Mouse (Mus musculus): ENCODE measurements at regions not wholly inside any gene's neighbourhood (a gene's known extent, or its start where the extent isn't known, plus 50 kb on each side); places are given as distances from the start of the nearest gene placed in this dataset.
A peak's percentile ranks its signal among the peaks of the same experiment; 100 is the strongest.

DNA sequence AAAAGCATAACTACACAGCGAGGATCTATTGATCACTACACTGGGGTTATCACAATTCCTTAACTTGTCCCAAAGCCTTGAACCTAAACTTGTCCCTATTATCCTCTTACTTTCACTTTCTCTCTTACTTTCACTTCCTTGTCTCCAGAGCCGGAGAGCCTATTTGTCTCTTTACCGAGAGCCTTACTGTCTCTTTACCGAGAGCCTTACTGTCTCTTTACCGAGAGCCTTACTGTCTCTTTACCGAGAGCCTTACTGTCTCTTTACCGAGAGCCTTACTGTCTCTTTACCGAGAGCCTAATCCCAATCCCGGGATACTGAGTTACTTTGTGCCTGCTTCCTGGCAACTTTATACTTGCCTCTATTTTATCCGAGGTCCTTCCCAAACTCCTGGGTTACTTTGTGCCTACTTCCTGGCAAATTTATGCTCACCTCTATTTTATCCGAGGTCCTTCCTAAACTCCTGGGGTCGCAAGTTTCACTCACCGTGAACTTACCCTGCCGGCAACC is 335.3 kb upstream of the Ccng1 start:
- DNase-seq (ENCODE audit: low read depth in 1 of 2, low spot score in 2 of 2): peak; percentile 16 to 31

DNA sequence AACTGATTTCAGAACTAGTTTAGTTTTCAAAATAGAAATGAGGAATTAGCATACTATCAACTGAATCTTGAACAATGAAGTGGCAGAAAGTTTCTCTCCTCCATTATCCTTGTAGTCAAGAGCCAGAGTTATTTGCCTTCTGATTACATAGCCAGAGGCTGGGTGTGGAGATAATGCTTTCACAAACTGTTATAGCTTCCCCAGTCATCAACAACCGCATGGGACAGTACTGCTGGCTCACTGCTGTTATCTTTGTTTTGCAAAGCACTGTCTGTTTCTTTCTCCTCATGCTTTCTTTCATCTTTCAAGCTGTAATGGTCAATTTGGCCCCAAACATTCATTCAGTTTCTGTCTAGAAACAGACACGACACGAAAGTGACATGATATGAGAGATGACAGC is 308.5 kb upstream of the Ccng1 start:
- no peak for DNase-seq (ENCODE audit: low read depth in 1 of 2, low spot score in 2 of 2)

DNA sequence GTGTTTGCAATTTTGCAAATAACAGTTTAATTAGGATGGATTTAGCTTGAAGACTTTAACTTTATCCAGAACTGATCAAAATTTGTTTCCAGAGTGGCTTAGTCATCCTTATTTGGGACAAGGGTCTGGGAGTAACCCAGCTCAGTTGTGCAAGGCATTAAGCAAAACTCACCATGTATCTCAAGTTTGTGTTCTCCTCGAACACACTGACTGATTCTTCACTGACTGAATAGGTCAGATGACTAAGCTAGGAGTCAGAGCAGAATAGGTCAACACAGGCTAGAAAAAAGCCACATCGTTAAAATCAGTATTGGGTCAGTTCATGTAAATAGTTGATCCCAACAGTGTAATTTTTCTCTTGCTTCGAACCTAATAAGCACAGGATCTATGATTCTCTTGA is 302.7 kb upstream of the Ccng1 start:
- no peak for DNase-seq (ENCODE audit: low read depth in 1 of 2, low spot score in 2 of 2)

DNA sequence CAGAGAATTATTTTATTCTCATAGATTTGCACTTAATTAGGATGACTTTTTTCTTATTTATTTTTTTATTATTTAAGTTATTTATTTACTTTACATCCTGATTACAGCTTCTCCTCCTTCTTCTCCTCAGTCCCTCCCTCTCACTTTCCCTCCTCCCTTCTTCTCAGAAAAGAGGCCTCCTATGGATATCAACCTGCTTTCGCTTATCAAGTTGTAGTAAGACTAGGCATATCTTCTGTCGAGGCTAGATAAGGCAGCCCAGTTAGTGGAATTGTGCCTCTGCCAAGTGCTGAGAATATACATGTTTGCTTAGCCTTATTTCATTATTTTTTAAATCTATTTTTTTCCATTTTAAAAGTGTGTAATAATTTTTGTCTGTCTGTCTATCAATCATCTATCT is 274.9 kb upstream of the Ccng1 start:
- DNase-seq (ENCODE audit: low read depth in 1 of 2, low spot score in 2 of 2): no peak

DNA sequence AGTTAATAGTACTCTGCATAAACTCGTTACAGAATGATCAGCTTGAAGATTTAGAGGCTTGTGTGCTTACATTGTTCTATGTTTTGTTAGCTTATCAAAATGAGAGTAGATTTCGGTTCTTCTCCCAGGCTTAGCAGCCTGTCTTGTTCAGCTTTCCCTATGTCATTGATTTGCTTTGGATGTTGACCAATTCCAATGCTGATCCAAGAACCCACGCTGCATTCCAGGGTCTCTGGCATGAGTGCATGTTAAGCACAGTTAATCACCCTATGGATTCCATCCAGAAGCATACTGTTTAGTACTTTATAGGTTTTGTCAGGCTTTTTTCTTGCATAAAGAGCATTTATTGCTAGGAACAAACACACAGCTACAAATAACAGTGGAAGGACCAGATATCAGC is 255.0 kb upstream of the Ccng1 start:
- no peak for DNase-seq (ENCODE audit: low read depth in 1 of 2, low spot score in 2 of 2)

DNA sequence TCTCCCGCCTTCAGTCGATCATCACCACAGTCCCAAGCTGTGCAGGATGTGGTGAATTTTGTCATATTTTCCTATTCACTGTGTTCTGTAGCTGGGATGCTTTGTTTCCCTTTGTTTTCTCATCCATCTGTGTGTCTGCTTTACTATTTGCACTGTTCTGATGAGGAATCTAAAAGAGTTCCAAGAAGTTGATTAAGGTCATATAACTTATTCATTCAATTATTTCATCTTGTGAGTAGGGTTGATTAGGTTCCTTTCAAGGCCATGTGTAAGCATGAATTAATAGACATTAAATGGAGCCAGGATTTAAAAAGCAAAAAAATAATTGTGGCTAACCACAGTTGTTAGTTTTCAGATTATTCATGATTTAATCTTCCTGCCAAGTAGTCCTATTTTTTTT is 217.7 kb upstream of the Ccng1 start:
- DNase-seq (ENCODE audit: low read depth in 1 of 2, low spot score in 2 of 2): no peak

DNA sequence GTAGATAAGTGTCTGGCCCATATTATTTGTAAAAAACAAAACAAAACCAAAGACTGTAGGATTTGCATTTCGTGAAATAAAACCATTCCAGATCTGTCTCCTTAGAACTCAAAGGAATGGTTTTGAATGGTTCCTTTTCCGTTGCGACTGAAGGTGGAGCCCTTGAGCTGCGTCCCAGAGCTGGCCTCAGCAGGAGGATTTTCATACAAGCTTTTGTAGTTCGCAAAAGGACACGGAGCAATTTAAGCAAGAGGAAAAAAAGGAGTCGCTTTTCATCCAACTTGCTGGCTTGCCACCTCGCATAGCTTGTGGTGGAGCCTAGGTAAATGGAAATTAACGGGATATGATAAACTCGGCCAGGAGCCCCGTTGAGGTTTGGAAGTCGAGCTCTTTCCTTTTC is 172.1 kb upstream of the Ccng1 start:
- no peak for DNase-seq (ENCODE audit: low read depth in 1 of 2, low spot score in 2 of 2)

DNA sequence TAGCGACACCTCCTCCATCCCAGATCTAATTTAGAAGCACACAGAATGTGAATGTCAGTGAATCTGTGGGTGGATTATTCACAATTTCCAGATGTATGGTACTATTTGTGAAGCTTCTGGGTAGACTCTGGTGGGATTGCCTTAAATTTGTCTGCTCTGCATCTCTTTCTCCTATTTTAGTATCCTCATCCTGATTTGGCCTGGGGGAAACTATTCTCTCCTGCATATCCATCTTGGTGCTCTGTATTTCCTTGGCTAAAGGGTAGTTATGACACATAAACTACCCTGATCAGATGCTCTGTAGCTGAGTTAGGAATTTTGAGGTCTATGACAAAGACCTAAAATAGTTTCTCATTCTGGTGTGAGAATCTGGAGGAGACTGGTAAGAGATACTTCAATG is 136.4 kb upstream of the Ccng1 start:
- DNase-seq (ENCODE audit: low read depth in 1 of 2, low spot score in 2 of 2): no peak

DNA sequence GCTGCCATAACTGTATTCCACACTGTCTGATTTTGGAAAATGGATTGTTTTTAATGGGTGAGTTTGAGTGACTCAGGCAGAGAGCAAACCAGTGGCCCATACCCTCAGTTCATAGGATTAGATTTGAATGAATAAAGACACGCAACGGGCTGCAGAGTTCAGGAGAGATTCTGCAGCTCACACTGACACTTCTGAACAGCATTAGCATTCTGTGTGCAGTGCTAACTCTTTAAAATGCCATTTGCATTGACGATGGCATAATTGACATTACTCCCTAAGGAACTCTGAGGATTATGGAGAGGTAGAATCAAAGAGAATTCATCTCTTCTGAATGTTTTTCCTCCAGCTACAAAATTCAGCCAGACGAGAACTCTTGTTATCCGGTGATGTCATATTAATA is 129.4 kb upstream of the Ccng1 start:
- DNase-seq (ENCODE audit: low read depth in 1 of 2, low spot score in 2 of 2): no peak

DNA sequence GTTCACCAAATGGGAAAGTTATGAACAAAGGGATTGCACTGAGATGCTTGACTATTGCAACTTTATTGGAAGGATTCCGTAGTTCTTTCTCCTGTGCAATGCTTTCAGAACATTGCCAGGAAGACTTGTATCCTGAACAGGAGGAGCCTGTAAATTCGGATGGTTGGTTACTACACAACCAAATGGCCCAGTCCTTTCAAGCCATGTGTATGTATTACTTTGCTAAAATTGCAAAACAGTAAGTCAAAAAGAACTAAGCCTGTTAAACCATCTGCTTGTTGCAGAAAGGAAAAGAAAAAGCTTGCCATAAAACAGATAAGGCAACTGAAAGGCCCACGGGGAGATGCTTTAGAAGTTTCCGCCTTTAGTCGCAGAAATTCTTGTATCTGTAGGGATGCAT is 124.5 kb upstream of the Ccng1 start:
- no peak for DNase-seq (ENCODE audit: low read depth in 1 of 2, low spot score in 2 of 2)

DNA sequence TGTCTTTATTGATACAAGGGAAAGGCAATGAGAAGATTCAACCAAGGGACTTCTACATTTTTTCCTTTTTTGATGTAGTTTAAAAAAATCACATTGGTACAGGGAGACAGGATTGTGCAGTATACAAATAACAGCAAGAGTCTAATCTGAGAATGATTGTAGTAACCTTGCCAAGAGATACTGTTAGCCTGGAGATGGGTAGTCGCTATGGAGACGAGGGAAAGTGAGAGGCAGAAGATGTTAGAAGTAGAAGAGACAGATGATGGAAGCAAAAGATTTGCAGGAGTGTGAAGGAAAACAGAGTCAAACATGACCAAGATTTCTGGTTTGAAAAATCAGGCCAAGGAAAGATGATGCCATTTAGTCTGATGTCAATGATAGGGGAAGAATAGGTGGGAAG is 117.9 kb upstream of the Ccng1 start:
- DNase-seq (ENCODE audit: low read depth in 1 of 2, low spot score in 2 of 2): no peak

DNA sequence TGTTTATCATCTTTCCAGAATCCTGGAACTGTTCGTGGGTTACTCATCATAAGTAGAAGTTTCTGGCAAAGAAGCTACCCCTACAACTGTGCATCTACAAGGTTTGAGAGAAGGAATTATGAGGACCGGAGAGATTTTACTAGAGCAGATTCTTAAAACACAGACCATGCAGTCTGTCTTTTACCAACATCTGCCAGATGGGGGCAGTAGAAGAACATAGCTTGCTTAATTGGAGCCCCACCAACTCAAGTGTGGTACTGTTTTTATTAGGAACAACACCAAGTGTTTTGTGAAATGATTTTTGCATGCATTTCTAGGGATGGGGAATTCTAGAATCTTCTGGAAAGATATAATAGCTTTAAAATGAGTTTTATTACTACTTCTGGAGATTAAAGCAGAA is 110.6 kb upstream of the Ccng1 start:
- no peak for DNase-seq (ENCODE audit: low read depth in 1 of 2, low spot score in 2 of 2)

DNA sequence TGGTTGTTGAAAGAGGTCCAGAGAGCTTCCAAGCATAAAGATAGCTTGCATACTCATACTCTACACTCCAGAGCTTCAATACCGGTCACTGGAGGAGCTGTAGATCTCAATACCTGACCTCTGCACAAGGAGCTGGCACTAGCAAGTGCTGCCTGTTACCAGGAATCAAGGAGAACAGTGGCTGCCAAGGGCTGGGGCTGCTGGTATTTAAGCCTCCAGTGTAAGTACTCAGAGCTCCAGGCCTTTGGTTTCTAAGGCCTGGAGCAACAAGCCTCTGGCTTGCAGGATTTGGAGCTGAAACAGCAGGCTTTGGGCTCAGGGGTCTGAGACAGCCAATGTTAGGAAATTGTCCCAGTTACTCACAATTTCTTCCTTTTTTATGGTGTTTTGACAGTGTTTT is 96.2 kb upstream of the Ccng1 start:
- no peak for DNase-seq (ENCODE audit: low read depth in 1 of 2, low spot score in 2 of 2)

DNA sequence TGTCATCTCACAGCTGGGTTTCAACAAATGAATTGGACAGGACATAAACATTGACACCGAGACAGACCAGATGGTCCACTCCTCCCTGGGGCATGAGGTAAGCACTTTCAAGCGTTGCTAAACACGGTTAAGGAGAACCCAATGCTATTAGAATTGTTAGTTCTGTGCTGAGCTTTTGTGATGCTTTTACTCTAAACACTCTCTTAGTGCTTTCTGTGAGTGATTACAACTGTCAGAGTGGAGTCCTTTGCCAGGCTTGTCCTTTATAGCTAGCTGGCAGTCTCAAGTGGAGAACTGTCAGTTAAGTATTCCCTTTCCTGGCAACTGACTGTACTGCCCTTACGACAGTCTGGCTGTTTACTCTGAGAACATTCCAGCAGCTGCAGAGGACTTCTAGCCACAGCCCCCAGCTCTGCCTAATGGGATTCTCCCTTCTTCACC is 95.6 kb upstream of the Ccng1 start:
- DNase-seq (ENCODE audit: low read depth in 1 of 2, low spot score in 2 of 2): no peak

DNA sequence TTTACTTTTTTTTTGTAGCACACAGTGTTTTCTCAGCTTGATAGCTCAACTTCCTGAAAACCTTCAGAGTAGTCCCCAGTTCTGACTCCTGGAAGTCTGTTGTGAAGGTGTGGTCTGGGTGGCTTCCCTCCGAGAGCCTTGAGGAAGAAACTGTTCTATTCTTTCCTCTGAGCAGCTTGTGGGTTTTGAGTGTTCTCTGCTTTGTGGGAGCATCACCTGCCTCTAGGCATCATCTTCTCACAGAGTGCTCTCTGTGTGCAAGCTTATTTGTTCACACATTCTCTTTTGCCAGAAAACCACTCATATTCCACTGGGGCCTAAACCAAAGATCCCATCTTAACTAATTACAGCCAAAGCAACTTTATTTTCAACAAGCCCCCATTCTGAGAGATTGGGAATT is 91.5 kb upstream of the Ccng1 start:
- DNase-seq (ENCODE audit: low read depth in 1 of 2, low spot score in 2 of 2): no peak

DNA sequence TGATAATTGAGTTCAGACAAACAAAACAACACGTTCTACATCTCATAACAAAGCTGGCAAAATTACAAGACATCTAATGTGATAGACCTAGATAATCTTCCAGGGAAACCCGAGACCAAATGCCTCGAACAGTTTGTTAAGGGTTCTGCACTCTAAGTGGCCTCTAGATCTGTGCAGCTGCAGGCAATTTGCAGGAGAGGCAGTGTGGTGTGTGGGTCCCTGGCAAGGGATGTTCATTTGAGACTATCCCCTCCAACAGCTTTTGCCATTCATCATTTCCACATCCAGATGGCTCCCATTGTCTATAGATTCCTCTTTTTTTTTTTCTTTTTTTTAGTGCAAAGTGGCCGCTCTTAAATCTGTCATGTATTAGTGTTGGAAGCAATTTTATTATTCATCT is 80.3 kb upstream of the Ccng1 start:
- no peak for DNase-seq (ENCODE audit: low read depth in 1 of 2, low spot score in 2 of 2)

Data from monocyte, adult 2 months (primary cell).